Mouse (Mus musculus) monocyte, adult 2 months (primary cell): ENCODE data around the gene Noxo1.
A peak's percentile ranks its signal among the peaks of the same experiment; 100 is the strongest.
"Not testable (repeated sequence)": the region's sequence is repeated elsewhere in the genome, so short reads cannot be mapped to it uniquely, and the experiment has no call there.

Experiments
- DNase-seq, 2 experiments: peaks; one replicate each; pipeline ENCODE4 v3.0.0; 2022; ENCODE audit warnings: low spot score in 2 of 2, low read depth in 1 of 2

Noxo1 gene

DNA sequence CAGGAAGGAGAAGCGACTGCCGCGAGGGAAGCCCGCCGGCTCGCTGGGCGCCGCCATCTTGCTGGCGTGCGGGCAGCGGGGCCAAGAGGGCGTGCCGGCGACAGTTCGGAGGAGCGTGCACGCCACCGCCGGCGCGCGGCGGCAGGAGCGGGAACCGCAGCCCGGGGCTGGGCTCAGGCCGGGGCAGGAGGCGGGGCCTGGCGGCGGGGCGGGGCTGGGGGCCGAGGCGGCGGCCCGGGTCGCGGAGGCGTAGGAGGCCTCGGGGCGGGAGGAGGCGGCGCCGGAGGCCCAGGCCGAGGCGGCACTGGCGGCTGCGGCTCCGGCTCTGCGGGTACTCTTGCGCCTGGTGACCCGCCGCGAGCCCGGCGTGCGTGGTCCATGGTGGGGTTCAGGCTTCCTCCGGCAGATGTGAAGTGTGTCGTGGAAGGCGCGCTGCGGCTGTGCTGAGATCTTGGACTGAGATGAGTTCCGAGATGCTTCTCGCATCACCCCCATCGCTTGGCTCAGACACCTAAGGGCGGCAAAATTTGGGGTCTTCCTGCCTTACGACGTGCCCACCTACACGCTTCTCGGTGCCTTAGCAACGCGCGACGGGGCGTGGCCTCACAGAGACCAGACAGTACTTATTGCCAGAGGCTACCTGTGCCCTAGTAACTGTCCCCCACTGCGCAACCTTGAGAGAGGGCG is at the start of gene Noxo1, which contains the start of gene Gfer:
Gene Noxo1 (plus strand): TSS at position 224 of the 687 bp plus-strand sequence.
Gene Gfer (minus strand): TSS at position 146 of the 687 bp plus-strand sequence.
- DNase-seq, result peak in 1 of 2 experiments; percentile 47

DNA sequence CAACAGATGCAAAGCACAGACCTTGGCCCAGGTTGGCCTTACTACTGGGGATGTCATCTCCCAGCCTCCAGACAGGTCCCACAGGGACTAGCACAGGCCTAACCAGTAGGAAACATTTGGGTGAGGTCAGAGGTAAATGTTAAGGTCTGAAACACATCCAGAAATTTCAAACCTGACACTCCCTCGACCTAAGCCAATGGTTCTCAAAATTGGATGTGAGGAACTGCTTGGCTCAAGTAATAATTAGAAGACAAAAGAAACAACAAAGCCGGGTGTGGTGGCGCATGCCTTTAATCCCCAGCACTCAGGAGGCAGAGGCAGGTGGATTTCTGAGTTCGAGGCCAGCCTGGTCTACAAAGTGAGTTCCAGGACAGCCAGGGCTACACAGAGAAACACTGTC is 49.7 kb upstream of the Noxo1 start:
- no peak for DNase-seq

GRCm38 (mm10) chr17:24647493-24647892 is 48.5 kb upstream of the Noxo1 start:
- DNase-seq, result no peak

DNA sequence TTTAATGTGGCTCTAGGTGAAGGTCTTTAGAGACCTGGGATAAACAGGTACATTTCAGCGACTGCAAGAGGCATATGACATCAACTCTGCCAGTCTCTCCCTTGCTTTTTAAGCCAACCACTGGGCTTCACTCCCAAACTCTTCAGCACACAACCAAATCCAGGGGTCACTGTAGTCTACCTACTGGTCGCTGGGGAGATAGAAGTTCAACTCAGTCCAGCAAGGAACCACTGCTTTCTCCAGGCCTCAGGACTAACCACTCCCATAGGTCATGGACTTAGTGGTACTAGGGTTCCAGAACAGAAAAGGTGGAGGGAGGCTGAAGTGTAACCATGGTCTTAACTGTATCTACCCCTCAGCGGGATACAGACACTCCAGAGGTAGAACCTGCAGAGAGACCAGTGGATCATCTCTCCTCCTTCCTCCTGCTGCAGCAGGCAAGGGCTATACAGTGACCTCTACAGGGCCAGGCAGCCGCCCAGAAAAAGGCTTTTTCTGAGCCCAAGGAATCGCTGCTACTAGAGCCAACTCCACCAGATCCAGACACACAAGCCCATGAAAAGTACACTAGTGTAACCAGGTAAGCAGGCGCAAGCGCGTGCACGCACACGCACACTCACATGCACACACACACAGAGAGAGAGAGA is 47.2 kb upstream of the Noxo1 start:
- DNase-seq, result no peak

GRCm38 (mm10) chr17:24649581-24650069 is 46.4 kb upstream of the Noxo1 start:
- DNase-seq, result no peak

DNA sequence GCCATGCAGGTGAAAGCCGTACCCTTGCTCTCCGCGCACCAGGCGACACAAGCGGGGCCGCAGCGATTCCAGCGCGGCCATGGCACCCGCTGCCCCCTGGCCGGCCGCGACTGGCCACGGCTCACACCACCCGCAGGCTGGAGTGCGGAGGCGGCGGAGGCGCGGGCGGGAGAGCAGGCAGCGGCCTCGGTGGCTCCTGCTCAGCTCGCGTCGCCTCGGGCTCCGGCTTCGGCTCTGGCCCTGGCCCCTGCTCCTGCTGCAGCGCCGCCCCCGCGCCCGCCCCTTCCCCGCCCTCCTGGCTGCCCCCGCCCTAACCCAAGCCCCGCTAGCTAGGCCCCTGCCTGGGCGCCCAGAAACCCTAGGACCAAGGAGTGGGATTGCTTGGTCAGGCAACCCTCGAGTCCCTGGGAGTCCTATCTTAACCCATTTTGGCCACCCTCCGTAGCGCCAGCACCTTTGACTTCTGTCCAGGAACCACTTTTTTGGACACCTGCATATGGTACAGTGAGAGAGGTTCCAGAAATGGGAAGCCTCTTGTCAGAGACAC is 45.9 kb upstream of the Noxo1 start, which contains the start of gene Slc9a3r2:
Gene Slc9a3r2 (minus strand): TSS at position 258 of the 547 bp plus-strand sequence.
- DNase-seq, result no peak

GRCm38 (mm10) chr17:24650766-24651165 is 45.3 kb upstream of the Noxo1 start:
- DNase-seq, result no peak

GRCm38 (mm10) chr17:24651835-24652234 is 44.2 kb upstream of the Noxo1 start:
- no peak for DNase-seq

DNA sequence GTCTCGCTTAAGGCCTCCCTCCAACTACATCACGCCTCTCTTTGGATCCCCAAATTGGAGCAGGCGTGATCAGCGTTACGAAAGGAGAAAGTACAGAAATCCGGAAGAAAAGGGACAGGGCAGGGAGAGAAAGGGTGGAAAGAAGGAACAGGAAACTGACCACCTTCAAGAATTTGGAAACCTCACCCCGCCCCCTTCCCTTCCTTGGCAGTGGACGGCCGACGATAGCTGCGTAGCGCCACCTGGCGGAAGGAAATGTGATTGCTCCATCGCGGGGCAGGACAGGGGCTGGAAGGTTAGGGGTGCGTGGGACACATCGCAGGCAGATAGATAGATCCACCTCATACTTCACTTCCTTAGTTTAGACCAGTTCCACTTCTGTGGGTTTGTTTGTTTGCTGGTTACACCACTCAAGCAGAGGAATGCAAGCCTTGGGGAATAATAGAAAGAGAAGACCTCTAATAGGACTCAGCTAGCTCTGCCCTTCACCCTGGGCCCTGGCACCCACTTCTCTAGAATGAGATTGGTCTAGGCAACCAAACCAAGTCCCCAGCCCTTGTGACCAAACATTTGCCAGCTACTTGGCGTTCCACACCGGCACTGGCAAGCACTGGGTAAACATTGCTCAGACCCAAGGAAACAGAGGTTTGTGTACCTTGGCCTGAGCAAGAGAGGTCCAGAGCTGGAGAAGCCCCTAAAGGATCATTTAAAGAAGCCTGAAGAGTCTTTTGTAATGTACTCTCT is 41.9 kb upstream of the Noxo1 start:
- peak; percentile 36 to 61 for DNase-seq

DNA sequence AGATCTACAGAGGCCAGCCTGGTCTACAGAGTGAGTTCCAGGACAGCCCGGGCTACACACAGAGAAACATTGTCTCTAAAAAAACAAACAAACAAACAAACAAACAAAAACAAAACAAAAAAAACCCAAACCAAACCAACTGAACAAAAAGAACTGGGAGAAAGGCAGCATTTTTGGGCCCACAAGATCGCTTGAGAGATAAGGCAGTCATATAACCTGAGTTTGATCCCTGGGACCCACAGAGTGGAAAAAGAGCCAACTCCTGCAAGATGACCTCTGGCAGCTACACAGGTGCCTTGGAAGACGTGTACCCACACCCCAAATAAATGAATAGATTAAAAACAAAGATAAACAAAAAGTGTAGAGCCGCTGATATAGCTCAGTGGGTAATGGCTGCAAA is 41.1 kb upstream of the Noxo1 start:
- no peak for DNase-seq

GRCm38 (mm10) chr17:24658017-24658758 is 37.8 kb upstream of the Noxo1 start, which contains the start of gene Npw:
Npw (minus strand) TSS chr17:24658457.
- DNase-seq, result no peak

DNA sequence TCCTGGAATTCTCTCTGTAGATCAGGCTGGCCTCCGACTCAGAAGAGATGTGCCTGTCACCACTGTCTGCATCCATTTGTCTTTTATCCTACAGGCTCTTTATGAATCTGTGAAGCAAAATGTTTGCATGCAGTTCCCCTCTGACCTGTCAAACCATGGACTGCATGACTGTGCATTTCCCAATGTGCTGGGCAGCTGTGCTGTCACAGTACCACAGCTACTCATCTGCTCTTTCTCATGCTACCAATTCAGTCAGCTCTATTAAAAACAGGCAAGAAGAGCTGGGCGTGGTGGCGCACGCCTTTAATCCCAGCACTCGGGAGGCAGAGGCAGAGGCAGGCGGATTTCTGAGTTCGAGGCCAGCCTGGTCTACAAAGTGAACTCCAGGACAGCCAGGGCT is 29.0 kb upstream of the Noxo1 start:
- DNase-seq, result not testable (repeated sequence)

DNA sequence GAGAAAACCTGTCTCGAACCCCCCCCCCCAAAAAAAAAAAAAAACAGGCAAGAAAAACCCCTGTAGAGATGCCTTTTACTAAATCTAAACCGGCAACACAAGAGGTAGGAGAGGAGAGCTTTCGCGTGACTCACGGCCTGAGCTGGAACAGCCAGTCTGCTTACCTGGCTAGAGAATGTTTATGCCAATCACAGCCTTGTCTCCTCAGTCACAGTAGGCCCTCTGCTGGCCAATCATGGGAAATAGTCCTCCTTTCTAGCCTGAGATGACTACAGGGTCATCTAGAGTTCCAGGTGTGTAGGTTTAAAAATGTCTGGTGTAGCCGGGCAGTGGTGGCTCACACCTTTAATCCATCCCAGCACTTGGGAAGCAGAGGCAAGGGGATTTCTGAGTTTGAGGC is 28.6 kb upstream of the Noxo1 start:
- no peak for DNase-seq

DNA sequence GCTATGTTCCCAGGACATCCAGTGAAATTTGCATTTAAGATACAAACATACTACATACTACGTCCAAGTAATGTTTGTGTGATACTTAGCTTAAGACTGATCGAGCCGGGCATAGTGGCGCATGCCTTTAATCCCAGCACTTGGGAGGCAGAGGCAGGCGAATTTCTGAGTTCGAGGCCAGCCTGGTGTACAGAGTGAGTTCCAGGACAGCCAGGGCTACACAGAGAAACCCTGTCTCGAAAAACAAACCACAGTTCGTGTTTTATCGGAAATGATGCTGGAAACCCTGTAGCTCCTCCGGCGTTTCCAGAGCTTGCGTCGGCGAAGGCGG is 26.9 kb upstream of the Noxo1 start:
- not testable (repeated sequence) for DNase-seq

GRCm38 (mm10) chr17:24669545-24670245 is 26.3 kb upstream of the Noxo1 start, which contains the start of gene Zfp598:
Zfp598 (plus strand) TSS chr17:24669687.
- peak; percentile 79 to 92 for DNase-seq

- DNase-seq, result no peak
These were observed 25.7 kb upstream of the Noxo1 start for GRCm38 (mm10) chr17:24670246-24670844.

GRCm38 (mm10) chr17:24671346-24671745 is 24.7 kb upstream of the Noxo1 start:
- no peak for DNase-seq

- no peak for DNase-seq
These were observed 23.9 kb upstream of the Noxo1 start for GRCm38 (mm10) chr17:24672141-24672540.

- no peak for DNase-seq
These were observed 21.8 kb upstream of the Noxo1 start for GRCm38 (mm10) chr17:24674277-24674676.

GRCm38 (mm10) chr17:24676187-24676586 is 19.8 kb upstream of the Noxo1 start:
- peak in 1 of 2 experiments; percentile 64 for DNase-seq
